Mouse (Mus musculus) liver, embryonic 16.5 days (tissue): Measurements from ENCODE around the gene Adssl1. TPM values are rescaled to one million over a fixed set of nuclear protein-coding genes. Genes with fewer than 3 reads are reported as not detected.

Experiments
- ATAC-seq: fragments of 200-750 bp; cut with Nextera tagmentation; 2 replicates; pipeline ENCODE4 v1.8.0; 2017; ENCODE audit warnings: low read depth, mild to moderate bottlenecking, moderate number of reproducible peaks, moderate library complexity
- H3K27ac ChIP-seq: fragments of 300-500 bp; sonication (generic); 2 replicates; pipeline ENCODE4 v1.5.1; 2014; ENCODE audit warnings: mild to moderate bottlenecking, low read length
- H3K27me3 ChIP-seq: fragments of 300-500 bp; sonication (generic); 2 replicates; pipeline ENCODE4 v1.6.1; 2014; ENCODE audit warnings: low read depth, low read length, mixed read lengths; ENCODE audit not compliant: control insufficient read depth, insufficient read depth
- H3K36me3 ChIP-seq: fragments of 300-500 bp; sonication (generic); 2 replicates; pipeline ENCODE4 v1.6.1; 2014; ENCODE audit warnings: mild to moderate bottlenecking; ENCODE audit not compliant: control insufficient read depth, insufficient read depth
- H3K4me1 ChIP-seq: fragments of 300-500 bp; sonication (generic); 2 replicates; pipeline ENCODE4 v1.6.1; 2014; ENCODE audit warnings: low read depth, low read length, mixed read lengths; ENCODE audit not compliant: control insufficient read depth
- H3K4me2 ChIP-seq: fragments of 300-500 bp; sonication (generic); 2 replicates; pipeline ENCODE4 v1.6.1; 2014; ENCODE audit warnings: low read depth, low read length, mixed read lengths
- H3K4me3 ChIP-seq: fragments of 300-500 bp; sonication (generic); 2 replicates; pipeline ENCODE4 v1.5.1; 2014; ENCODE audit warnings: low read depth, mild to moderate bottlenecking, low read length
- H3K9ac ChIP-seq: fragments of 300-500 bp; sonication (generic); 2 replicates; pipeline ENCODE4 v1.6.1; 2014; ENCODE audit warnings: low read depth, low read length
- H3K9me3 ChIP-seq: fragments of 300-500 bp; sonication (generic); replicated peaks from 2 replicates; pipeline ENCODE4 v1.6.1; 2016; ENCODE audit warnings: low read length; ENCODE audit not compliant: control insufficient read depth
- WGBS: fragments of 180-500 bp; shearing (Covaris S2); extraction: QIAGEN DNeasy Blood & Tissue Kit; methylation state at CpG from one replicate; pipeline ENCODE4 v1.1.7; 2014; ENCODE audit not compliant: insufficient replicate concordance; 5-methylcytosine and 5-hydroxymethylcytosine counted together
- polyA plus RNA-seq: library from polyadenylated mRNA; unstranded; fragments of >200 nt; fragmentation: Nextera tagmentation; extraction: Ambion mirVana; gene quantifications from 2 replicates; pipeline ENCODE4 v1.2.1, GENCODE M21; 2015

Gene Adssl1
- polyA plus RNA-seq, 1 experiment from 2014 or later = 14.0 TPM

DNA sequence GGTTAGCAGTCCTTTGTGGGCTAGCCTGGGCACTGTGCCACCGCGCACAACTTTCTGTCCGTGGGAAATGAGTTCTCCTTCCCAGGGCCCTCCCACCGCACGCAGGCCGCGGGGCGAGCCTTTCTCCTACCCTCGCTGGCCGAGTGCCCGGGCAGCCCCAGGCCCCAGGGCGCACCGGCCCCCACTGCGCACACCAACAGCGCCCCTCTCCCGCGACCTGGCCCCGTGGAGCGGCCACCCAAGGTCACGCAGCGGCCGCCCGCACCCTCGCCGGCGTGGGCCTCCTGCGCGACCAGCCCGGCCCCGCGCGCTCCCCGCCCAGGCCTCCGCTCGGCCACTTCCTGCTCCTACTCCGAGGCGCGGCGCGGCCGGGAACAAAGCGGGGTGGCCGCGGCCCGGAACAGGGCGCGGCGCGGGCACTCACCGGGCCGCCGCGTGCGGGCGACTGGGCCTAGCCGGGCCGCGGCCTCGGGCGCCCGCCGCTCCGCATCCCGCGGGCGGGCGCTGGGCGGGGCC is 53.8 kb downstream of the Adssl1 start:
- Histone ChIP-seq H3K36me3 (no peaks in the 10 kb centered on the region), H3K9ac (peak overlapping the region; percentile 89), H3K27me3 (peaks cover 18% of the 10 kb centered on the region), H3K4me2 (peak overlapping the region; percentile 96), H3K4me1 (peaks cover 43% of the 10 kb centered on the region), H3K9me3 (no peaks in the 10 kb centered on the region), H3K4me3 (peak overlapping the region; percentile 82), H3K27ac (peak overlapping the region; percentile 91)
- WGBS = 1% methylated on average over 57 of the region's 68 CpGs
- ATAC-seq = peak; percentile 20

DNA sequence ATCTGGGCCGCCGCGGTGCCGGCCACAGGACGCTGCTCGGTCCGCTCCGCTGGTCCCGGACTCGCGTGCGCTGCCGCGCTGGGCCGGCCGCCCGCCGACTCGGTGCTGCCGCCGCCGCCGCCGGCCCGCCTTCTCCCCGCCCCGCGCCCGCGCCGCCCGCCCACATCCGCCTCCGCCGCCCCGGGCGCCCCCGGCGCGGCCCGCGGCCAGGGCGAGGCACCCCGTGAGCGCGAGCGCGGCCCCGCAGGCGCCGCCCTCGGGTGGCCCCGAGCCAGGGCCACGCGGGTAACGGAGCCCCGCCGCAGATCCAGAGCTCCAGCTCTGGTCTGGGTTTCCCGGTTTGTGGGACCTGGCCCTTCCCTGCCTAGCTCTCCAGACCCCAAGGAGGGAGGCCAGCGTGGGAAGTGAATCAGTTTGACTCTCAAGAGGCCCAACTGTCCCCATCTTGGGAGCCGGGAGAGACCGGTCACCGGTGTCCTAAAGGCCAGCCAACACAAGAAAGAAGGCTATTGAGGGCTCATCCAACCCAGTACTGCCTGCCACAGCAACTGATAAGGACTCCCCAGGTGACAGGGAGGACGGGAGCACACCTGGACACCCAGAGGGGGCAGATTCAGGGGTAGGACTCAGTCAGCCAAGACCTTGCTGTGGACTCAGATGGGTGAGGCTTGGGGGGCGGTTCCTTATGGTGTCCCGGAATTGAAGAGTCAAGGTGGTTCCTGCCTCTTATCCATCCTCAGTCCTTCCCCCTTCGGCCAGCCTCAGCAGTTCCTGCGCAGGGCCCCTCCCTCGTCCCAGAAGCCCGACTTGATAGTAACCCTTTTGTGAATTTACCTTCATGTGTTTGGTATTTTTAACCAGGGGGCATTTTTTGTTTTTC is 54.5 kb downstream of the Adssl1 start, which contains the start of gene Akt1:
Gene Akt1 (minus strand): TSS at position 753 of the 880 bp plus-strand sequence.
- no peaks in the 10 kb centered on the region for H3K9me3 ChIP-seq
- H3K36me3 ChIP-seq = no peaks in the 10 kb centered on the region
- H3K27ac ChIP-seq = peak within 1 kb of the TSS; percentile 91
- H3K4me3 ChIP-seq = peak within 1 kb of the TSS; percentile 82
- ATAC-seq = peak; percentile 70
- H3K4me1 ChIP-seq = peaks cover 43% of the 10 kb centered on the region
- under 1% methylated on average over 32 of the region's 70 CpGs for WGBS
- H3K9ac ChIP-seq = peak within 1 kb of the TSS; percentile 89
- H3K4me2 ChIP-seq = peak within 1 kb of the TSS; percentile 96
- peaks cover 26% of the 10 kb centered on the region for H3K27me3 ChIP-seq

DNA sequence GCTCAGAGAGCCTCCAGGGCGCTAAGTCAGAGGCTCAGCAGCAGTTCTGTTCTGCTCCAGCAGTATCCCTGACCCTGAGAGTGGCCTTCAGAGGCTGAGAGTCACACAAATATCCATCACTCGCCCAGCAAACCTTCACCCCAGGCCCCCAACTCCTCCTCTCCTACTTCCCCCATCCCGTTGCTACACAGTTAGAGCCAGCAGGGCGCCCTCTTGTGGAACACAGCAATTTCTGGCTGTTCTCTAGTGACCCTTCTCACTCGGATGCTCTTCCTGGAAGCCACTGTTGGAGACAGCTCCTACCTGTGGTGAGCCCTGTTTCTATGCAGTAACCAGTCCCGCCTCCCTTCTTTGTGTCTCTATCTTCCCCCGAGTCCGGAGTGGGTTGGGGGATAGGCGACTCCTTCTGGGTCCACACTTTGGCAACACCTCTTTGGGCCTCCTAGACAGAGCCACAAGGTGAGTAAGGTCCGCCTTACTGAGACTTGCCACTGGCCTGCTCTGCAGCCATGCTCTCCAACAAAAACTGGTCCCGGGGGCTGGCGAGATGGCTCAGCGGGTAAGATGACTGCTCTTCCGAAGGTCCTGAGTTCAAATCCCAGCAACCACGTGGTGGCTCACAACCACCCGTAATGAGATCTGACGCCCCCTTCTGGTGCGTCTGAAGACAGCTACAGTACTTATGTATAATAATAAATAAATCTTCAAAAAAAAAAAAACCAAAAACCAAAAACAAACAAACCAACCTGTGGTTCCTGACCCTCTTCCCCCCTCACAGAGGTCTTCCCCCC is 55.6 kb downstream of the Adssl1 start:
- peak; percentile 39 for ATAC-seq
- Histone ChIP-seq H3K9me3 (no peaks in the 10 kb centered on the region), H3K4me1 (peaks cover 43% of the 10 kb centered on the region), H3K9ac (peak overlapping the region; percentile 54), H3K27me3 (peaks cover 36% of the 10 kb centered on the region), H3K27ac (peak overlapping the region; percentile 91), H3K4me2 (peak overlapping the region; percentile 96), H3K4me3 (peak overlapping the region; percentile 82), H3K36me3 (no peaks in the 10 kb centered on the region)
- WGBS = 11% methylated on average over 18 of the region's 18 CpGs

DNA sequence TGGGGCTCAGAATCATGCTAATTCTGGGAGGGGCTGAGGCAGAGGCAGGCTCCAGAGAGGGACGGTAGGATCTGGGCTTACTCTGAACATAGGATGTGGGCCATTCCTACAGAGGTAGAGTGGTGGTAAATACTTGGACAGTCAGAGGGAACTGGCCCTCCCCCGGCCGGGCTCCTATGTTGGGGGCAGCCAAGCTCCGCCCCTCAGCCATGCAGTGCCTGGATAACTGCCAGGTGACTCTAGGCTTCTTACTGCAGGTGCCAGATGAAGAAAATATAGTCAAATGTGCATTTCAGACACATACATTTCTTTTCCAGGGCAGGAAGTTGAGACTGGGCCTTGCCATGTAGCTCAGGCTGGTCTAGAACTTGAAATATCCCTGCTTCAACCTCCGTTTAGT is 57.2 kb downstream of the Adssl1 start:
- WGBS = 48% methylated on average over 5 of the region's 5 CpGs
- H3K4me1 ChIP-seq = peaks cover 30% of the 10 kb centered on the region
- no peak overlapping the region for H3K4me3 ChIP-seq
- ATAC-seq = no peak
- no peak overlapping the region for H3K4me2 ChIP-seq
- peaks cover 46% of the 10 kb centered on the region for H3K27me3 ChIP-seq
- no peaks in the 10 kb centered on the region for H3K36me3 ChIP-seq
- H3K9ac ChIP-seq = no peak overlapping the region
- H3K27ac ChIP-seq = no peak overlapping the region
- no peaks in the 10 kb centered on the region for H3K9me3 ChIP-seq

DNA sequence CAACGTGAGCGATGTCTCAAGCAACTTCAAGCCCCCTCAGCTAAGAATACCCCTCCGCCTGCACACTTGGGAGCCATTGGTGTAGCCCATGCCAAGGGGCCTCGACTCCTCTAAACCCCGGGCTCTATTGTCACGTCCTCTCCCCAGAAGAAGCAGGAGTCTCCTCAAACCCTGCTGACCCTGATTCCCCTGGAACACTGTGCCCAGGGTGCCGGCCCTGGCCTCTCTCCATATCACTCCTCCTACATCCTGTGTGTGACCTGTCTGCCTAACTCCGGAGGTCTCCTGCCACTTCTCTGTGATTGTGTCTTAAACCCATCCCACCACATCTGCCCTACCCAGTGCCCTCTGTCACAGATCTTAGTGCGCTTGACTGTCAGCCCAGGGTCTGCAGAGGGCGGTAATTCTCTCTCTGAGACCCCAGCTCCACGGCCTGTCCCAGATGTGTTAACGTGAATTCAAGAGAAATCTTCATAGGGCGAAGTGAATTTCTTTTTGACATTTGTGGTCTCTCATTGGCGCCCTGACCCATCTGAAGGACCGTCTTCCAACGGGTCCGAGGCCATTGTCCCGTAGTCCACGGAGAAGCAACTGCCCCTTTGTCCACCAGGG is 58.2 kb downstream of the Adssl1 start:
- no peak overlapping the region for H3K27ac ChIP-seq
- peak overlapping the region; percentile 68 for H3K4me3 ChIP-seq
- peak overlapping the region; percentile 86 for H3K4me2 ChIP-seq
- H3K4me1 ChIP-seq = peaks cover 20% of the 10 kb centered on the region
- peaks cover 46% of the 10 kb centered on the region for H3K27me3 ChIP-seq
- no peak for ATAC-seq
- H3K9ac ChIP-seq = peak overlapping the region; percentile 54
- 27% methylated on average over 19 of the region's 19 CpGs for WGBS
- no peaks in the 10 kb centered on the region for H3K9me3 ChIP-seq
- H3K36me3 ChIP-seq = no peaks in the 10 kb centered on the region

DNA sequence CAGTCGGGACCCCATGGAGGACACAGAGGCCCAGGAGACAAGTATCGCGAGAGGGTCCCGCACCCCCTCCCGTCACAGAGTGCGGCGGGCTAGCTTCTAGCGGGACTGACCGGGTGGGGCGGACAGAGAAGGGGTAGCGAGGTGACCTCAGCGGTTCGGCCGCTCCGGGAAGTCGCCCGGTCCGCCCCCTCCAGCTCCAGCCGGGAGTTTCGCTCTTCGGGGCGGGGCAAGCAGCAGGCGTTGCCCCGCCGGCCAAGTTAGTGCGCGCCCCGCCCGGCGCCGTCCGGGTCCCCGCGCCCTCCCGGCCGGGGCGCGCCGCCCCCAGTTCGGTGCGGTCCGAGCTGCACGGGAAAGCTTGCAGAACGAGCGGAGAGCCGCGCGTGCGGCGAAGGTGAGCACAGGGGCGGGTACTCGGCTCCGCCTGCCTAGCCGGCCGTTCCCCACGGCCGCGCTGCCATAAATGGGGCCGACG is 58.7 kb downstream of the Adssl1 start, which contains the start of gene Zbtb42:
Gene Zbtb42 (plus strand): TSS at position 274 of the 472 bp plus-strand sequence.
- WGBS = under 1% methylated on average over 59 of the region's 60 CpGs
- H3K27me3 ChIP-seq = peaks cover 46% of the 10 kb centered on the region
- no peaks in the 10 kb centered on the region for H3K9me3 ChIP-seq
- no peaks in the 10 kb centered on the region for H3K36me3 ChIP-seq
- peak within 1 kb of the TSS; percentile 54 for H3K9ac ChIP-seq
- H3K4me2 ChIP-seq = peak within 1 kb of the TSS; percentile 86
- peaks cover 15% of the 10 kb centered on the region for H3K4me1 ChIP-seq
- ATAC-seq = peak; percentile 19; the same call in 1 of the 2 replicates
- H3K27ac ChIP-seq = no peak within 1 kb of the TSS
- peak within 1 kb of the TSS; percentile 68 for H3K4me3 ChIP-seq

DNA sequence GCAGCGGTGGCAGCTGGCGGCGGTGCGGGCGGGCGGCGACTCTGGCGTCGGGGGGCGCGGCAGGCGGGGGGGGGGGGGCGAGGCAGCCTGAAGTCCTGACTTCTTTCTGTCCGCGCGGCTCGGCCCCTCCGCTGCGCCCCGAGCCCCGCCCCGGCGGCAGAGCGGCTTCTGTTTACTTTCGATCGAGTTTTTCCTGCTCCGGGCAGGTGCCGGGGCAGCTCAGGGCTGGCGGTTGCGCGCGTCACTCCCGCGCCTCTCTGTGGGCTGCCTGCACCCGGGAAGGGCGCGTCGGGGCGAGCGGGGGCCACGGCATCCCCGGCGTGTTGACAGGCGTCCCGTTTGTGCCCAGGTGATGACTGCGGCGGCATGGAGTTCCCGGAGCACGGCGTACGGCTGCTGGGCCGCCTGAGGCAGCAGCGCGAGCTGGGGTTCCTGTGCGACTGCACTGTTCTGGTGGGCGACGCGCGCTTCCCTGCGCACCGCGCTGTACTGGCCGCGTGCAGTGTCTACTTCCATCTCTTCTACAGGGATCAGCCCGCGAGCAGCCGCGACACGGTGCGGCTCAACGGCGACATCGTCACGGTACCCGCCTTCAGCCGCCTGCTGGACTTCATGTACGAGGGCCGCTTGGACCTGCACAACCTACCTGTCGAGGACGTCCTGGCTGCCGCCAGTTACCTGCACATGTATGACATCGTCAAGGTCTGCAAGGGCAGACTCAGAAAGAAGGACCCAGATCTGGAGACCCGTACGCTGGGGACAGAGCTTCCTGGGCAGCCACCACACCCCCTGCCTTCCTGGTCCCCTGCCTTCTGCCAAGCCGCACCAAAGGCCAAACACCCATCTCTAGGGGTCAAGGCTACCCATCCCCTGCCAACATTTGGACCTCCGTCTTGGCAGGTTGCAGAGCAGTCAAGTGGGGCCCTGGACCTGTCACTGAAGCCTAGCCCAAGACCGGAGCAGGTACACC is 59.5 kb downstream of the Adssl1 start:
- ATAC-seq = peak; percentile 9; the same call in 1 of the 2 replicates
- H3K36me3 ChIP-seq = no peaks in the 10 kb centered on the region
- 5% methylated on average over 69 of the region's 87 CpGs for WGBS
- H3K27ac ChIP-seq = no peak overlapping the region
- no peaks in the 10 kb centered on the region for H3K9me3 ChIP-seq
- peak overlapping the region; percentile 54 for H3K9ac ChIP-seq
- peaks cover 46% of the 10 kb centered on the region for H3K27me3 ChIP-seq
- peak overlapping the region; percentile 86 for H3K4me2 ChIP-seq
- H3K4me3 ChIP-seq = peak overlapping the region; percentile 68
- H3K4me1 ChIP-seq = peaks cover 12% of the 10 kb centered on the region
